Mouse (Mus musculus) lung, postnatal 0 days (tissue): ENCODE results near the gene Cd86.

Source experiments
- CTCF ChIP-seq: IDR thresholded peaks from 2 replicates; pipeline ENCODE4 v1.5.1; 2016; ENCODE audit warnings: antibody characterized with exemption, mild to moderate bottlenecking
- EP300 ChIP-seq: IDR thresholded peaks from 2 replicates; pipeline ENCODE4 v1.6.1; 2016; ENCODE audit warnings: antibody characterized with exemption, mild to moderate bottlenecking, control low read depth

- TF ChIP-seq CTCF (no peak), EP300 (no peak)
Measured at GRCm38 (mm10) chr16:36587971-36588370, 77.9 kb downstream of the Cd86 start.
